Mouse (Mus musculus) lung, postnatal 25 days (tissue): ENCODE results near the gene Mto1.
A peak's percentile ranks its signal among the peaks of the same experiment; 100 is the strongest.

ENCODE experiments used
- DNase-seq: peaks from one replicate; pipeline ENCODE4 v3.0.0; 2022; ENCODE audit warnings: low spot score

Mto1 gene

GRCm38 (mm10) chr9:78447973-78448873 lies at the start of gene Mto1, which contains the start of gene Gm17324:
Mto1 (plus strand) TSS chr9:78448208.
Gm17324 (minus strand) TSS chr9:78448786.
- peak; percentile 89 for DNase-seq

GRCm38 (mm10) chr9:78400570-78400969 lies 47.4 kb upstream of the Mto1 start:
- DNase-seq, result no peak

- no peak for DNase-seq
Measured at GRCm38 (mm10) chr9:78401596-78401995, 46.4 kb upstream of the Mto1 start.

- DNase-seq, result no peak
Measured at GRCm38 (mm10) chr9:78427362-78427781, 20.6 kb upstream of the Mto1 start.

GRCm38 (mm10) chr9:78428185-78428584 lies 19.8 kb upstream of the Mto1 start:
- peak; percentile 7 for DNase-seq

- no peak for DNase-seq
Measured at GRCm38 (mm10) chr9:78428870-78429432, 19.1 kb upstream of the Mto1 start.

GRCm38 (mm10) chr9:78429551-78429950 lies 18.5 kb upstream of the Mto1 start:
- DNase-seq, result no peak

GRCm38 (mm10) chr9:78430486-78430885 lies 17.5 kb upstream of the Mto1 start:
- DNase-seq, result peak; percentile 16

- no peak for DNase-seq
Measured at GRCm38 (mm10) chr9:78432471-78432870, 15.5 kb upstream of the Mto1 start.

- no peak for DNase-seq
Measured at GRCm38 (mm10) chr9:78439426-78439825, 8.6 kb upstream of the Mto1 start.

- DNase-seq, result no peak
Measured at GRCm38 (mm10) chr9:78442237-78442578, 5.8 kb upstream of the Mto1 start.

- peak; percentile 80 for DNase-seq
Measured at GRCm38 (mm10) chr9:78442579-78443392, 5.2 kb upstream of the Mto1 start, which contains the start of gene Cgas. Cgas (minus strand) TSS chr9:78443237.

- no peak for DNase-seq
Measured at GRCm38 (mm10) chr9:78447606-78447972, 419 bp upstream of the Mto1 start.

GRCm38 (mm10) chr9:78450404-78450803 lies 2.4 kb downstream of the Mto1 start:
- DNase-seq, result no peak

- peak; percentile 44 for DNase-seq
Measured at GRCm38 (mm10) chr9:78451382-78451781, 3.4 kb downstream of the Mto1 start.

GRCm38 (mm10) chr9:78457026-78457425 lies 9.0 kb downstream of the Mto1 start:
- no peak for DNase-seq

GRCm38 (mm10) chr9:78463337-78463736 lies 15.3 kb downstream of the Mto1 start:
- DNase-seq, result no peak

GRCm38 (mm10) chr9:78465725-78466124 lies 17.7 kb downstream of the Mto1 start:
- DNase-seq, result no peak

GRCm38 (mm10) chr9:78473588-78473987 lies 25.6 kb downstream of the Mto1 start:
- no peak for DNase-seq

GRCm38 (mm10) chr9:78474270-78474669 lies 26.3 kb downstream of the Mto1 start:
- DNase-seq, result no peak

- DNase-seq, result no peak
Measured at GRCm38 (mm10) chr9:78474771-78475382, 26.9 kb downstream of the Mto1 start.

- no peak for DNase-seq
Measured at GRCm38 (mm10) chr9:78475383-78475780, 27.4 kb downstream of the Mto1 start.
